Mouse (Mus musculus) kidney, embryonic 15.5 days (tissue): ENCODE measurements around the gene Mlxipl. TPM values are rescaled to one million over a fixed set of nuclear protein-coding genes. Genes with fewer than 3 reads are reported as not detected.

ENCODE experiments used
- ATAC-seq: fragments of 200-750 bp; cut with Nextera tagmentation; replicated peaks from 2 replicates; pipeline ENCODE4 v1.8.0; 2017; ENCODE audit warnings: moderate TSS enrichment; ENCODE audit not compliant: low FRiP score
- H3K27ac ChIP-seq: fragments of 300-500 bp; sonication (generic); 2 replicates; pipeline ENCODE4 v1.5.1; 2015; ENCODE audit warnings: mild to moderate bottlenecking, inconsistent platforms
- H3K27me3 ChIP-seq: fragments of 300-500 bp; sonication (generic); 2 replicates; pipeline ENCODE4 v1.6.1; 2015; ENCODE audit warnings: inconsistent platforms
- H3K36me3 ChIP-seq: fragments of 300-500 bp; sonication (generic); 2 replicates; pipeline ENCODE4 v1.6.1; 2015; ENCODE audit warnings: inconsistent platforms
- H3K4me1 ChIP-seq: fragments of 300-500 bp; sonication (generic); 2 replicates; pipeline ENCODE4 v1.6.1; 2015; ENCODE audit warnings: inconsistent platforms
- H3K4me2 ChIP-seq: fragments of 300-500 bp; sonication (generic); 2 replicates; pipeline ENCODE4 v1.6.1; 2015; ENCODE audit warnings: moderate library complexity, mild to moderate bottlenecking, inconsistent platforms
- H3K4me3 ChIP-seq: fragments of 300-500 bp; sonication (generic); replicated peaks from 2 replicates; pipeline ENCODE4 v1.5.1; 2015; ENCODE audit warnings: mild to moderate bottlenecking, inconsistent platforms
- H3K9ac ChIP-seq: fragments of 300-500 bp; sonication (generic); 2 replicates; pipeline ENCODE4 v1.6.1; 2015; ENCODE audit warnings: mild to moderate bottlenecking, inconsistent platforms
- H3K9me3 ChIP-seq: fragments of 300-500 bp; sonication (generic); replicated peaks from 2 replicates; pipeline ENCODE4 v1.6.1; 2016; ENCODE audit warnings: inconsistent platforms
- WGBS: fragments of 180-500 bp; shearing (Covaris S2); methylation state at CpG from one replicate; pipeline ENCODE4 v1.1.7; 2015; ENCODE audit warnings: mixed read lengths; 5-methylcytosine and 5-hydroxymethylcytosine counted together
- polyA plus RNA-seq: library from polyadenylated mRNA; unstranded; fragments of >200 nt; fragmentation: Nextera tagmentation; extraction: Ambion mirVana; gene quantifications from 2 replicates; pipeline ENCODE4 v1.2.1, GENCODE M21; 2015

Mlxipl gene
- polyA plus RNA-seq, 1 experiment from 2014 or later, result 7.3 TPM

DNA sequence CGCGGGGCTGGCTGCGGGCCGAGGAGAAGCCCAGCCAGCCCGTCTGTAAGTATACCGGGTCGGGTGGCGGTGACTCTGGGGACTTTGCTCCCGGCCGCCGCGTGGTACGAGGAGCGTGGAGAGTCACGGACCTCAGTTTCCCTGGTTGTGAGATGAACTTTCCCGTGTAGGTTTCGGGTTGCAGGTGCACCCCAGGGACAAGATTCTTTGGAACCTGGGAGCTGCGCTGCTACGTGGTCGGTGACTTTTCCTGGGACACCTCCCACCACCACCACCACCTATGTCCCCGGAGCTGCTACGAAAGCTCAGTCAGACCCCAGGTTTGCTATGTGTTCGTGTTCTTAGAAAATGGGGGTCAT is 60.1 kb downstream of the Mlxipl start:
- peak overlapping the region; percentile 75 for H3K9ac ChIP-seq
- peak overlapping the region; percentile 72 for H3K4me2 ChIP-seq
- no peaks in the 10 kb centered on the region for H3K9me3 ChIP-seq
- ATAC-seq, result no peak
- peaks cover 31% of the 10 kb centered on the region for H3K36me3 ChIP-seq
- H3K4me1 ChIP-seq, result peaks cover 16% of the 10 kb centered on the region
- H3K4me3 ChIP-seq, result peak overlapping the region; percentile 92
- H3K27me3 ChIP-seq, result no peaks in the 10 kb centered on the region
- H3K27ac ChIP-seq, result peak overlapping the region; percentile 98
- WGBS, result 0% methylated on average over 23 of the region's 23 CpGs

DNA sequence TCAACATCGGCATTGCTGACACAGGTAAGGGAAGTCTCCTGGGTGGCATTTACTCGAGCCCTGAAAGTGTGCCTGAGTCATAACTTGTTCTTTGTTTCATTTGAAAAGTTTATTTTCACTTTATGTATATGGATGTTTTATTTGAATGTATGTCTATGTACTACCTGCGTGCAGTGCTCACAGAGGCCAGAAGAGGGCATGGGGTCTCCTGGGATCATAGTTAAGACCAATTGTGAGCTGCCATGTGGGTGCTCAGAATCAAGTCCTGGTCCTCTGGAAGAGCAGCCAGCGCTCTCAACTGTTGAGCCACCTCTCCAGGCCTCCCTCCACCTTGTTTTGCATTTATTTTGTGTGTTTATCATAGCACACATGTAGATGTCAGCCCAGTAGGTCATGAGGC is 66.8 kb downstream of the Mlxipl start:
- H3K27ac ChIP-seq, result no peak overlapping the region
- 98% methylated on average over 4 of the region's 4 CpGs for WGBS

DNA sequence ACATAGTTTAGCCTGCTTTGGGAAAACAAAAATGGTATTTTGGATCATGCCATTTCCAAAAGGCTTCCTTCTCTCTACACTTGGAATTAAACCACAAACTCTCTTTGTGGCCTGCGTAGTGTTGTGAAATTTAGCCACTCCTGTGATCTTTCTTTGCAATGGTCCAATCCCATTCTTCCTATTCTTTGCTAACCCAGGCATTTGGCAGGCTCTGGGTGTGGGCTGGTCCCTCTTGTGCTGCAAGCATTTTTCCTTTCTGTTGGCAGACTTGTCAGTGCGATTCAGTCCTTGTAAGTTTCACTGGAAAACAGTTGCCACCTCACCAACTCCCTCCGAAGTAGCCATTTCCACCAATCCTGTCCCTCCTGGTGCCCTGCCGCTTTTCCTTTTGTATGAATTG is 71.5 kb downstream of the Mlxipl start:
- peaks cover 14% of the 10 kb centered on the region for H3K4me1 ChIP-seq
- no peak overlapping the region for H3K4me2 ChIP-seq
- H3K27me3 ChIP-seq, result no peaks in the 10 kb centered on the region
- H3K4me3 ChIP-seq, result no peak overlapping the region
- H3K9me3 ChIP-seq, result no peaks in the 10 kb centered on the region
- H3K9ac ChIP-seq, result no peak overlapping the region
- ATAC-seq, result no peak
- peaks cover 71% of the 10 kb centered on the region for H3K36me3 ChIP-seq
- peak overlapping the region; percentile 83 for H3K27ac ChIP-seq
- 93% methylated on average over 4 of the region's 4 CpGs for WGBS

More for the DNA sequence above, 66.8 kb downstream of the Mlxipl start:
- Histone ChIP-seq H3K9me3 (no peaks in the 10 kb centered on the region), H3K36me3 (peaks cover 97% of the 10 kb centered on the region), H3K4me1 (peaks cover 3% of the 10 kb centered on the region; the same call in 1 of the 2 replicates), H3K4me3 (no peak overlapping the region), H3K27me3 (no peaks in the 10 kb centered on the region), H3K9ac (no peak overlapping the region), H3K4me2 (no peak overlapping the region)
- no peak for ATAC-seq

DNA sequence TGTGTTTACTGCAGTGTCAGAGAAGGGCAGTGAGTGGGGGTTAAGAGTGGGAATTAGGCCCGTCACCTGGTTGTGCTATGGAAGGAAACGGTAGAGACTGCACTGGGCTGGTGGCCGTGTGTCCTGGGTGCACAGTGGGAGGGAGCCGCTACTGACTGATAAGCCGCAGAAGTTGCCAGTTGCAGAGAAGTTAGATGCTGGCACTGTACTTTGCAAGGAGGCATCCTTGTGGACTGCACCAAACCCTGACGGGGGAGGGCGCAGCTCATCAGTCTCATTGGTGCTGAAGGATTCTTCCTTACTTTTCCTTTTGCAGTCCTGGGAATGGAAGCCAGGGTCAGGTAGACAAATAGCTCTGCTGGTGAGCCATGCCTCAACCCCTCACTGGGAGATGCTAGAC is 72.0 kb downstream of the Mlxipl start:
- Histone ChIP-seq H3K9ac (no peak overlapping the region), H3K9me3 (no peaks in the 10 kb centered on the region), H3K27me3 (no peaks in the 10 kb centered on the region), H3K27ac (peak overlapping the region; percentile 83), H3K4me1 (peaks cover 14% of the 10 kb centered on the region), H3K36me3 (peaks cover 66% of the 10 kb centered on the region), H3K4me2 (no peak overlapping the region), H3K4me3 (no peak overlapping the region)
- 87% methylated on average over 7 of the region's 7 CpGs for WGBS
- ATAC-seq, result no peak

DNA sequence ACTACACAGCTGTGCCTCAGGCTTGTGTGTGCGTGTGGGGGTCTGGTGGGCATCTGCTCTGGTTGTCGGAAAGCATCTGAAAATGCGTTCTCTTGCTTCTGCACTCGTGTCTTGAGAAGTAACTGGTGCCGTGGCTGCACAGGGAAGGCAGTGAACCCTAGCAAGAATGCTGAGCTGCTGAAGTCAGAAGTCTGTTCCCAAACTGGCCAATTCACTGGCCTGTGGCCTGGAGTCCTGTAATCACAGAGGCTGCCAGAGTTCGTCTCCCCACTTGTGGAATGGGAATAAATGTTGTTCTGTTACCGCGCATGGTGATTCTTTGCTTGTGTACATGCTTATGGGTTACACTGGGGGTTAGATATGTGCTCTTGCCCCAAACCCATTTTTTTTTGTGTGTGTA is 72.7 kb downstream of the Mlxipl start:
- Histone ChIP-seq H3K36me3 (peaks cover 59% of the 10 kb centered on the region), H3K9me3 (no peaks in the 10 kb centered on the region), H3K27ac (peak overlapping the region; percentile 83), H3K4me3 (no peak overlapping the region), H3K4me2 (no peak overlapping the region), H3K4me1 (peaks cover 17% of the 10 kb centered on the region), H3K9ac (no peak overlapping the region), H3K27me3 (no peaks in the 10 kb centered on the region)
- WGBS, result 83% methylated on average over 8 of the region's 8 CpGs
- ATAC-seq, result peak; percentile 37; the same call in 1 of the 2 replicates

DNA sequence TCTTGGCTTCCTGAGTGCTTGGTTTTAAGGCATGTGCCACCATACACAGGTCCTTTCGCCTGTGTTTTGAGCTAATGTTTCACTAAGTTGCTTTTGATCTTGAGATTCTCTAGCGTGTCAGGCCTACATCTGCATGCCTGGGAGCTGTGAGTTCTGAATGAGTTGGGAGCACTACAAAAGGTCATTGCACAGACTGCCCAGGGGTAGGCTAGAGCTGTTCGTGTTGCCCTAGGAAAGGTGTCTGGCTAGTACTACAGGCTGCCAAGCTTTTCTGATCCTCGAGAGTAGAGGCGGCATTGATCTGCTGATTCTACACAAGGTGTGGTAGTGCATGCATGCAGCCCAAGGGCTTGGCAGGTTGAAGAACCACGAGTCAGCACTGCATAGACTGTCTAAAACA is 73.1 kb downstream of the Mlxipl start:
- Histone ChIP-seq H3K9me3 (no peaks in the 10 kb centered on the region), H3K4me1 (peaks cover 18% of the 10 kb centered on the region), H3K4me2 (no peak overlapping the region), H3K9ac (no peak overlapping the region), H3K36me3 (peaks cover 55% of the 10 kb centered on the region), H3K27me3 (no peaks in the 10 kb centered on the region), H3K27ac (peak overlapping the region; percentile 83), H3K4me3 (no peak overlapping the region)
- peak; percentile 71 for ATAC-seq
- 66% methylated on average over 6 of the region's 6 CpGs for whole genome bisulfite sequencing

DNA sequence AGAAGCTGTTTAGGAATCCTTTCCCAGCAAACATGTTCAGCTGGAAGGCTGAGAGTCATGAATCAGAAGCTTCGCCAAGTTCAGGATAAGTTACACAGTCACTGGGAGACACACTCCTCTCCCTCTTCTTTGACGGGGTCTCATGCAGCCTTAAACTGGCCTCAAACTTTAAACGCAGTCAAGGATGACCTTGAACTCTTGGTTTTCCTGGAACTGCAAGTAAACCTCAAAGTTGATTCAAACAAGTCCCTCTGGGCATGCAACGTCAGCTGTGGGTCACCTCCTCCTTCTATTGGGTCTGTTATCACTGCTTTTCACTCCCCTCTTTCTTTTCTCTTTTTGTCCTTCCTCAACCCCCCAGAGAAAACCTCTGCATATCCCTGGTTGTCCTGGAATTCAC is 77.2 kb downstream of the Mlxipl start:
- peaks cover 28% of the 10 kb centered on the region for H3K4me1 ChIP-seq
- no peak for ATAC-seq
- no peak overlapping the region for H3K9ac ChIP-seq
- H3K27ac ChIP-seq, result 0 out of 2 replicates have a peak overlapping the region, but pooled peaks have one; percentile 14
- H3K4me2 ChIP-seq, result no peak overlapping the region
- H3K27me3 ChIP-seq, result no peaks in the 10 kb centered on the region
- WGBS, result 74% methylated on average over 4 of the region's 4 CpGs
- peaks cover 28% of the 10 kb centered on the region for H3K36me3 ChIP-seq
- H3K4me3 ChIP-seq, result no peak overlapping the region
- no peaks in the 10 kb centered on the region for H3K9me3 ChIP-seq

DNA sequence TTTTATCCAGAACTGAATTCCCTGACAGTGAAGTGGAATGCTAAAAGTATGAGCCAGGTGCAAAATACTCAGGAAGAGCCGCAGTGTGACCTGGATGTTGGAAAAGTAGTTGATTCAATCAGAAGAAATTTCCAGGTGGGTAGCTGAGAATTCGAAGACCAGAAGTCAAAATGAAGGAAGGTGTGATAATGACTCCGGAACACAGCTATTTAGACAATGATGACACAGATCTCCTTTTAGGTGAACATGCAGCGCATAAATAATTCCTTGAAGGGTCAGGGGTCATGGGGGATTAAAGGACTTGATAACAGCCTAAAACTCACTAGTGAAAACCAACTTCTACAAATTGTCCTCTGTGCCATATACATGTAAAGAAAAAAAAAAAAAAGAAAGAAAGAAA is 77.8 kb downstream of the Mlxipl start:
- no peak overlapping the region; the same call in 1 of the 2 replicates for H3K4me2 ChIP-seq
- H3K27ac ChIP-seq, result peak overlapping the region; percentile 99; the same call in 1 of the 2 replicates

DNA sequence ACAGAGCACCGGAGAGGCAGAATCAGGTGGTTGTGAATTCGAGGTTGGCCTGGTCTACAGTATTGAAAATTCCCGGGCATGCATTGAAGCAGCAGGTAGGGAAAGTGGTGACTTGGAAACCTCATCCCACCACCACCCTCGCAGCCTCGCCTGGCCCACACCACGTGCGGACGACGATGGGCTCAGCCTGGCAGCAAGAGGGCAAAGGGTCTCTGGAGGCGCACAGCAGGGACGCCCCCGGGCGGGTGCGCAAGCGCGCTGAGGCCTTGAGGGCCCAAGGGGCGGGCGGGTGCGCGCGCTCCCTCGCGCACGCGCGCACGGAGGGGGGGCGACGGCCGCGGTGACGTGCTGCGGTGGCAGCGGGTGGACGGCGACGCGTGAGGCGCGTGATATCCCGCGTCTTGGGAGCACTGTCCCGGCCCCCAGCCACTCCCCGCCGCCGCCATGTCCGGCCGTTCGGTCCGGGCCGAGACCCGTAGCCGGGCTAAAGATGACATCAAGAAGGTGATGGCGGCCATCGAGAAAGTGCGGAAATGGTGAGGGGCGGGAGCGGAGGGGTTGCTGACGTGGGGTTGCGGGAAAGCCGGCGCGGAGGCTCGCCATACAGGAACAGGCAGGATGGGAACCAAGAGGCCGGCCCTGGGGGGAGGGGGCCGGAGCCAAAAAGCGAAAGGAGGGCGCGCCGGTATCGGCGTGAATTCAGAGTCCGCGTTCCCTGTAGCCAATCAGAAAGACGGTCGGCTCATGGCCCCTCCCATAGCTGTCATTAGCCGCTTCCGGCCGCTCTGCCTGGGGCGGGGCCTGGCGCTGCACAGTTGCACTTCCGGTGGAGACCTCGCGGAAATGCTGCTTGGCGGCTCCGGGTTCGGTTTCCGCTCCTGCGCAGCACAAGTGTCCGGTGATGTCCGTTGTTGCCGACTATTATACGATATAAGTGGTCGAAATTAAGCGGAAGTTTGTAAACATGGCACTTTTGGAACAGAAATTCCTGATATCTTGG is 78.7 kb downstream of the Mlxipl start, which contains the start of gene Bcl7b:
Gene Bcl7b, plus strand, starts transcription at position 221 of the 1,000 bp plus-strand sequence.
- Histone ChIP-seq H3K27ac (peak within 1 kb of the TSS; percentile 99), H3K9me3 (no peaks in the 10 kb centered on the region), H3K9ac (peak within 1 kb of the TSS; percentile 78), H3K4me1 (peaks cover 22% of the 10 kb centered on the region), H3K4me2 (peak within 1 kb of the TSS; percentile 63), H3K27me3 (no peaks in the 10 kb centered on the region), H3K4me3 (peak within 1 kb of the TSS; percentile 79), H3K36me3 (peaks cover 30% of the 10 kb centered on the region)
- ATAC-seq, result peak; percentile 98
- 2% methylated on average over 85 of the region's 95 CpGs for WGBS

More for the DNA sequence above, 77.8 kb downstream of the Mlxipl start:
- no peak for ATAC-seq
- Histone ChIP-seq H3K9ac (no peak overlapping the region), H3K27me3 (no peaks in the 10 kb centered on the region), H3K9me3 (no peaks in the 10 kb centered on the region), H3K4me3 (no peak overlapping the region; the same call in 1 of the 2 replicates), H3K36me3 (peaks cover 28% of the 10 kb centered on the region), H3K4me1 (peaks cover 22% of the 10 kb centered on the region)
- 95% methylated on average over 4 of the region's 4 CpGs for WGBS

DNA sequence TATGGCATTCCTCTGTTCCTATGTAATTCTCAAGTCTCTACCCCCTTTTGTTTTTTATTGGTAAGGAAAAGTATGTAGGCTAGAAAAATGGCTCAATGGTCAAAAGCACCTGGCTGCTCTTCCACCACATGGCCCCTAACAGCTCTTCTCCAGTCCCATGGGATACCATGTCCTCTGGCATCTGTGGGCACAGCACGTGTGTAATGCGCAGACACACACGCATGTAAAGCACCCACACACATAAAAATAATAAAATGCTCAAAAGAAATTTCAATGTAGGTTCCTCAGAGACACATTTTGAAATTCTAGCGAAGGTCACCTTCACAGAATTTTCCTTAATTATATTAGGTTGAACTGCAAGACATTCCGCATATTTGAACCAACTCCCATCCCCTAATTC is 79.8 kb downstream of the Mlxipl start:
- peaks cover 40% of the 10 kb centered on the region for H3K36me3 ChIP-seq
- H3K4me3 ChIP-seq, result peak overlapping the region; percentile 79
- 89% methylated on average over 5 of the region's 5 CpGs for WGBS
- peak overlapping the region; percentile 63 for H3K9ac ChIP-seq
- peak overlapping the region; percentile 99; the same call in 1 of the 2 replicates for H3K27ac ChIP-seq
- H3K4me1 ChIP-seq, result peaks cover 22% of the 10 kb centered on the region
- ATAC-seq, result no peak
- no peaks in the 10 kb centered on the region for H3K9me3 ChIP-seq
- peak overlapping the region; percentile 63 for H3K4me2 ChIP-seq
- H3K27me3 ChIP-seq, result no peaks in the 10 kb centered on the region

DNA sequence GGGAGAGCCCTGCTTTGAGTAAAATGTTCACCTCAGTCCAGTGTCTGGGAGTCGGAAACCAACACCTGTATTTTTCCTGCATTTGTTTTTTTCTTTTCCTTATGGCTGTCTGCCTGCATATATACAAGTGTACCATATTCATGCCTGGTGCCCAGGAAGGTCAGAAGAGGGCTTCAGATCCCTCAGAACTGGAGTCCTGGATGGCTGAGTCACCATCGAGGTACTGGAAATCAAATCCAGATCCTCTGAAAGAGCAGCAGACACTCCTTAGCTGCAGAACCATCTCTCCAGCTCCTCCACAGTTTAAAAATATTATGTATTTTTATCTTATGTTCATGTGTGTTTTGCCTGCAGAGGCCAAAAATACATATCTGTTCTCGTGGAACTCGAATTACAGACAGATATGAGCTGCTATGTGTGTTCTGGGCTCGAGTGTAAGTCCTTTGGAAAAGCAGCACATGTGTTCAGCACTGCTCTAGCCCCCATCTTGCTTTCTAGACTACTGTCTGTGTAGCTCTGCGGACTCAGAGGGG is 82.1 kb downstream of the Mlxipl start:
- H3K4me1 ChIP-seq, result peaks cover 21% of the 10 kb centered on the region
- no peak overlapping the region for H3K4me3 ChIP-seq
- peaks cover 60% of the 10 kb centered on the region for H3K36me3 ChIP-seq
- no peak overlapping the region for H3K27ac ChIP-seq
- 92% methylated on average over 6 of the region's 6 CpGs for WGBS
- no peak for ATAC-seq
- H3K27me3 ChIP-seq, result no peaks in the 10 kb centered on the region
- H3K4me2 ChIP-seq, result no peak overlapping the region
- H3K9me3 ChIP-seq, result no peaks in the 10 kb centered on the region
- no peak overlapping the region for H3K9ac ChIP-seq

DNA sequence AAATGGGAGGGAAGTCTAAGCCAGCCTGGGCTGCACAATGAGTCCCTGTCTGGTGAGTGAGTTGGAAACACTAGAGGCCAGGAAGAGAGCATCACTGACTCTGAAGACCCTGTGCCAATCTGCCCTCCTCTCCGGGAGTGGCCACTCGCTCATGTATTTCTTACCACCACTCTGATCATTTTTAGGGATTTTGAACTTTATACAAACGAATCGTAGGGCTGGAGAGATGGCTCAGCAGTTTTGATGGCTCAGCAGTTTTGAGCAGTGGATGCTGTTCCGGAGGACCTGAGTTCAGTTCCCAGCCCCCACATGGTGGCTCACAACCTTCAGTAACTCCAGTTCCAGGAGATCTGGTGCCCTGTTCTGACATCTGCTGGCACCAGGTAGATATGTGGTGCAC is 83.3 kb downstream of the Mlxipl start:
- 92% methylated on average over 5 of the region's 5 CpGs for WGBS
- H3K36me3 ChIP-seq, result peaks cover 73% of the 10 kb centered on the region

More for the DNA sequence above, 83.3 kb downstream of the Mlxipl start:
- no peaks in the 10 kb centered on the region for H3K27me3 ChIP-seq
- peaks cover 16% of the 10 kb centered on the region for H3K4me1 ChIP-seq
- no peak overlapping the region for H3K9ac ChIP-seq
- no peak overlapping the region for H3K4me2 ChIP-seq
- no peak overlapping the region for H3K4me3 ChIP-seq
- no peak overlapping the region for H3K27ac ChIP-seq
- ATAC-seq, result no peak
- no peaks in the 10 kb centered on the region for H3K9me3 ChIP-seq
